Mouse (Mus musculus) heart, postnatal 0 days (tissue): ENCODE data around the gene Kmt5b. TPM values are rescaled to one million over a fixed set of nuclear protein-coding genes. Genes with fewer than 3 reads are reported as not detected.

ENCODE experiments used
- ATAC-seq: fragments of 200-750 bp; cut with Nextera tagmentation; 2 replicates; pipeline ENCODE4 v1.8.0; 2017; ENCODE audit warnings: low read depth, moderate number of reproducible peaks, moderate library complexity; ENCODE audit not compliant: insufficient read depth
- DNase-seq: peaks from one replicate; pipeline ENCODE4 v3.0.0-alpha.2; 2016; ENCODE audit warnings: low spot score
- H3K27ac ChIP-seq: fragments of 300-500 bp; sonication (generic); 2 replicates; pipeline ENCODE4 v1.5.1; 2014; ENCODE audit warnings: low read depth, mild to moderate bottlenecking
- H3K27me3 ChIP-seq: fragments of 300-500 bp; sonication (generic); 2 replicates; pipeline ENCODE4 v1.6.1; 2014; ENCODE audit warnings: low read length, mixed read lengths; ENCODE audit not compliant: control insufficient read depth, insufficient read depth
- H3K36me3 ChIP-seq: fragments of 300-500 bp; sonication (generic); replicated peaks from 2 replicates; pipeline ENCODE4 v1.6.1; 2014; ENCODE audit warnings: low read length, mixed read lengths; ENCODE audit not compliant: control insufficient read depth, insufficient read depth
- H3K4me1 ChIP-seq: fragments of 300-500 bp; sonication (generic); 2 replicates; pipeline ENCODE4 v1.6.1; 2014; ENCODE audit warnings: antibody characterized with exemption; ENCODE audit not compliant: control insufficient read depth, insufficient read depth
- H3K4me2 ChIP-seq: fragments of 300-500 bp; sonication (generic); 2 replicates; pipeline ENCODE4 v1.6.1; 2014; ENCODE audit warnings: low read depth, mild to moderate bottlenecking, low read length, moderate library complexity
- H3K4me3 ChIP-seq: fragments of 300-500 bp; sonication (generic); 2 replicates; pipeline ENCODE4 v1.5.1; 2014; ENCODE audit warnings: low read depth, low read length
- H3K9ac ChIP-seq: fragments of 300-500 bp; sonication (generic); replicated peaks from 2 replicates; pipeline ENCODE4 v1.6.1; 2014; ENCODE audit warnings: low read depth, low read length, mixed read lengths
- H3K9me3 ChIP-seq: fragments of 300-500 bp; sonication (generic); replicated peaks from 2 replicates; pipeline ENCODE4 v1.6.1; 2016; ENCODE audit warnings: low read length; ENCODE audit not compliant: control insufficient read depth
- CTCF ChIP-seq: IDR thresholded peaks from 2 replicates; pipeline ENCODE4 v1.5.1; 2016; ENCODE audit warnings: antibody characterized with exemption, control low read depth, low read depth
- EP300 ChIP-seq: IDR thresholded peaks from 2 replicates; pipeline ENCODE4 v1.6.1; 2016; ENCODE audit warnings: antibody characterized with exemption, low read depth
- WGBS: fragments of 180-500 bp; shearing (Covaris S2); extraction: QIAGEN DNeasy Blood & Tissue Kit; methylation state at CpG from one replicate; pipeline ENCODE4 v1.1.7; 2014; 5-methylcytosine and 5-hydroxymethylcytosine counted together
- polyA plus RNA-seq: library from polyadenylated mRNA; unstranded; fragments of >200 nt; fragmentation: Nextera tagmentation; extraction: Ambion mirVana; gene quantifications from 2 replicates; pipeline ENCODE4 v1.2.1, GENCODE M21; 2015
- total RNA-seq: library from RNA; depleted of rRNA; stranded (reverse); fragments of >200 nt; gene quantifications from 2 replicates; pipeline ENCODE4 v1.2.3, GENCODE M21; 2014; ENCODE audit warnings: low replicate concordance

The Kmt5b gene
- total and polyA plus RNA-seq, 2 experiments from 2014 or later = 16.2 to 27.9 TPM

GRCm38 (mm10) chr19:3845803-3846406 lies 78.7 kb downstream of the Kmt5b start:
- no peak for DNase-seq
- Histone ChIP-seq H3K4me1 (peaks cover 4% of the 10 kb centered on the region; the same call in 1 of the 2 replicates), H3K27me3 (no peaks in the 10 kb centered on the region), H3K4me3 (no peak overlapping the region), H3K27ac (no peak overlapping the region), H3K36me3 (no peaks in the 10 kb centered on the region), H3K9me3 (no peaks in the 10 kb centered on the region), H3K9ac (no peak overlapping the region), H3K4me2 (no peak overlapping the region)
- 85% methylated on average over 1 of the region's 1 CpGs for WGBS
- TF ChIP-seq CTCF (no peak), EP300 (no peak)
- ATAC-seq = no peak

GRCm38 (mm10) chr19:3846676-3847604 lies 79.7 kb downstream of the Kmt5b start:
- H3K27ac ChIP-seq = no peak overlapping the region
- 77% methylated on average over 10 of the region's 10 CpGs for WGBS
- H3K27me3 ChIP-seq = no peaks in the 10 kb centered on the region
- H3K9ac ChIP-seq = no peak overlapping the region
- DNase-seq (no peak), ATAC-seq (no peak)
- H3K4me2 ChIP-seq = no peak overlapping the region
- no peaks in the 10 kb centered on the region for H3K36me3 ChIP-seq
- no peaks in the 10 kb centered on the region for H3K9me3 ChIP-seq
- H3K4me1 ChIP-seq = peaks cover 5% of the 10 kb centered on the region; the same call in 1 of the 2 replicates
- TF ChIP-seq EP300 = no peak
- H3K4me3 ChIP-seq = no peak overlapping the region

DNA sequence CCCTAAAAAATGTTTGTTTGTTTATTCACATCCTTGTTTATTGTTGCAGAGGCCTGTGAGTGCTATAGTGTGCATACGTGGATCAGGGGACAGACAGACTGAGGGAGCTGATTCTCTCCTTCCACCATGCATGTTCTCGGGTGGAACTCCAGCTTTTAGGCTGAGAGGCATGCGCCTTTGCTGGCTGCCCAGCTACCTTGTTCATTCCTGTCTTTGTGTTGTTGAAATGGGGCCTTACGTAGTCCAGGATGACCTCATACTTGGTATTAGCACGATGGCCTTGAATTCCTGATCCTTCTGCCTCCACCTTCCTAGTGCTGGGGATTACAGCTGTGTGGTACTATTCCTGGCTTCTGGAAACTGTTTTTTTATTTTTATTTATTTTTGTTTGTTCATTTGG lies 80.5 kb downstream of the Kmt5b start:
- no peaks in the 10 kb centered on the region for H3K36me3 ChIP-seq
- H3K4me3 ChIP-seq = no peak overlapping the region
- H3K9me3 ChIP-seq = no peaks in the 10 kb centered on the region
- 76% methylated on average over 5 of the region's 5 CpGs for WGBS
- H3K9ac ChIP-seq = no peak overlapping the region
- no peak overlapping the region for H3K4me2 ChIP-seq
- H3K4me1 ChIP-seq = peaks cover 5% of the 10 kb centered on the region; the same call in 1 of the 2 replicates
- TF ChIP-seq EP300 (no peak), CTCF (no peak)
- DNase-seq = no peak
- no peak for ATAC-seq
- H3K27ac ChIP-seq = no peak overlapping the region
- H3K27me3 ChIP-seq = no peaks in the 10 kb centered on the region

GRCm38 (mm10) chr19:3848207-3848808 lies 81.1 kb downstream of the Kmt5b start:
- no peaks in the 10 kb centered on the region for H3K9me3 ChIP-seq
- 91% methylated on average over 7 of the region's 7 CpGs for WGBS
- H3K27me3 ChIP-seq = no peaks in the 10 kb centered on the region
- no peak for TF ChIP-seq CTCF
- no peak for DNase-seq
- no peak overlapping the region for H3K9ac ChIP-seq
- no peak for ATAC-seq
- H3K36me3 ChIP-seq = no peaks in the 10 kb centered on the region
- no peak overlapping the region for H3K4me3 ChIP-seq
- H3K27ac ChIP-seq = no peak overlapping the region
- H3K4me1 ChIP-seq = peaks cover 8% of the 10 kb centered on the region
- H3K4me2 ChIP-seq = no peak overlapping the region

DNA sequence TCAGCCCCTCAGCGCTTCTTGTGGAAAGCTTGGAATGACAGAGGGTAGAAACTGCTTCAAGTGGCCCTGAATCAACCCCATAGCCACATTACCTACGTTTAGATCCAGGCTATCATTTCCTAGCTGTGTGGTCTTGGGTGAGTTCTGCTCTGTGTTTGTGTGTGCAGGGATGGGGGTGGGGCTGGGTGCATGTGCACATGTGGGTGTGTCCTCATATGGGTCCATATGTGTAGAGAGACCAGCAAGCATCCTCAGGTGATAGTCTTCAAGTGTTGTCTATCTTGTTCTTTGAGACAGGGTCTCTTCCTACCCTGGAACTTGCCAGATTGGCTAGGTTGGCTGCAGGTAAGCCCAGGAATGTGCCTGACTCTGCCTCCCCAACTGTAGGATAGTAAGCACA lies 82.0 kb downstream of the Kmt5b start:
- Histone ChIP-seq H3K27ac (no peak overlapping the region), H3K9me3 (no peaks in the 10 kb centered on the region), H3K36me3 (no peaks in the 10 kb centered on the region), H3K27me3 (no peaks in the 10 kb centered on the region), H3K9ac (no peak overlapping the region), H3K4me3 (no peak overlapping the region), H3K4me2 (no peak overlapping the region), H3K4me1 (peaks cover 17% of the 10 kb centered on the region)
- TF ChIP-seq EP300 (no peak), CTCF (no peak)
- no peak for DNase-seq
- ATAC-seq = no peak
- WGBS = 83% methylated on average over 2 of the region's 2 CpGs
